Mouse (Mus musculus): ENCODE data around the gene Lrguk. TPM values are rescaled to one million over a fixed set of nuclear protein-coding genes. Genes with fewer than 3 reads are reported as not detected.

Lrguk gene
- polyA plus RNA-seq, 1 experiment from 2014 or later: 0.97 TPM

DNA sequence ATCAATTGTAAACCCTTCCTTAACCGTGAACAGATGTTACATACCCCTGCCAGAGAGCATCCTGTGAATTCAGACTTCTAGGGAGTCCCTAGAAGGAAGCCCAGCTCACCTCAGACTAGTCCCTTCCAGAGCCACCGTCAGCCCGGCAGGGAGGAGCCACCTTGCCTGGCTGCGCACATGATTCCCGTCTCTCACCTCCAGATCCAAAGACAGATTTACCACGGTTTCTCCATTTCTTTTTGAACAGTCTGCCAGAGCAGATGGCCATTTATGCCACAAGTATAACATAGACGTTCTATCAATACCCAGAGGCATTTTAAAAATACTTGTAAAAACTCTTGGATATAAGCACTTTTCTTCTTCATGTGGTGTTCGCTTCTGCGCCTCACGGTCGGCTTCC, 46.3 kb downstream of the Lrguk start:
- no peaks in the 10 kb centered on the region for H3K27me3 ChIP-seq (ENCODE audit: control insufficient read depth, insufficient read depth, low read length)
- H3K9me3 ChIP-seq (replicated peaks; ENCODE audit: control insufficient read depth, low read length): no peaks in the 10 kb centered on the region
- ATAC-seq (replicated peaks; ENCODE audit: insufficient number of reproducible peaks, low FRiP score, low TSS enrichment): no peak
- no peak overlapping the region for H3K4me2 ChIP-seq
- H3K4me3 ChIP-seq (ENCODE audit: low read depth, low read length): no peak overlapping the region
- H3K27ac ChIP-seq (ENCODE audit: low read depth, low read length): no peak overlapping the region
- H3K4me1 ChIP-seq (ENCODE audit: control insufficient read depth, insufficient read depth, low read length): peaks cover 7% of the 10 kb centered on the region; the same call in 1 of the 2 replicates
- whole genome bisulfite sequencing (ENCODE audit: insufficient replicate concordance): 81% methylated on average over 11 of the region's 11 CpGs
- no peak overlapping the region for H3K9ac ChIP-seq (ENCODE audit: low read depth, low read length)
- no peaks in the 10 kb centered on the region for H3K36me3 ChIP-seq (ENCODE audit: control insufficient read depth, insufficient read depth, low read length)

DNA sequence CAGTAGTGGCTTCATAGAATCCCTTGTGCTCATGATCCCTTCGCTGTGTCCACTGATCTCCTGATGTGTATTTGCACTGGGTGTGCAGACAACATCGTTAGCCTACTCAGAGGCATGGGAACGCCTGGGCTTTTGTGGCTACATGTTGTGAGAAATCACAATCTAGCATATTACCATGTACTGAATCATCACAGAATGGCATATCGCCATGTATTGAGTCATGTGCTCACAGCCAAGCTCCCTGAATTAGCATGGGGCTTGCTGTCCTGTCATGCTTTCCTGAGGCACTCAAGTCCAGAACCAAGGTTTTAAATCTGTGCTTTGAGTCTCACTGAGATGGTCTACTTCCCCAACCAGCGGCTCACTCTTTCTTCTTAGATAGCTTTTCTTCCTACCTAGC, 54.2 kb downstream of the Lrguk start:
- Histone ChIP-seq H3K9me3 (replicated peaks; ENCODE audit: control insufficient read depth, low read length) (no peaks in the 10 kb centered on the region), H3K36me3 (ENCODE audit: control insufficient read depth, insufficient read depth, low read length) (no peaks in the 10 kb centered on the region), H3K4me2 (no peak overlapping the region), H3K27ac (ENCODE audit: low read depth, low read length) (no peak overlapping the region), H3K27me3 (ENCODE audit: control insufficient read depth, insufficient read depth, low read length) (no peaks in the 10 kb centered on the region), H3K4me3 (ENCODE audit: low read depth, low read length) (no peak overlapping the region), H3K4me1 (ENCODE audit: control insufficient read depth, insufficient read depth, low read length) (no peaks in the 10 kb centered on the region), H3K9ac (ENCODE audit: low read depth, low read length) (no peak overlapping the region)
- ATAC-seq (replicated peaks; ENCODE audit: insufficient number of reproducible peaks, low FRiP score, low TSS enrichment): no peak
- WGBS (ENCODE audit: insufficient replicate concordance): 85% methylated on average over 5 of the region's 5 CpGs

DNA sequence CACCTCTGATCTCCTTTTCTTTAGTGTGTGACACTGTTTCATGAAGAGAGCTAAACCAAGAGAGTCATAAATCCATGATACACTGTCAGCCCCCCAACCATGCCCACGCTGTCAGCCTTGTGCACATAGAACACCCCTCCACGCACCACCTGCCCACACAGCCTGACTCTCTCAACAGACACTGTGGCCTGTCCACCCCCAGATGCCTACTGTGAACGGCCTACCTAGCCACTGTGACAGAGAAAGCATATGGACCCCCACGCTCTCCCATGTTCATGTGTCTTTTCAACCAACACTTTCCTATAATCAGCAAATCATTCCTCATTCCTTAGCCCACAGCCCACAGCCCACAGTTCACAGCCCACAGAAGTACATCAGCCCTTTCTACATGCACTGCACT, 58.5 kb downstream of the Lrguk start:
- no peak overlapping the region for H3K4me2 ChIP-seq
- no peak overlapping the region for H3K27ac ChIP-seq (ENCODE audit: low read depth, low read length)
- H3K27me3 ChIP-seq (ENCODE audit: control insufficient read depth, insufficient read depth, low read length): no peaks in the 10 kb centered on the region
- no peak for ATAC-seq (replicated peaks; ENCODE audit: insufficient number of reproducible peaks, low FRiP score, low TSS enrichment)
- 78% methylated on average over 4 of the region's 4 CpGs for WGBS (ENCODE audit: insufficient replicate concordance)
- H3K9ac ChIP-seq (ENCODE audit: low read depth, low read length): no peak overlapping the region
- H3K9me3 ChIP-seq (replicated peaks; ENCODE audit: control insufficient read depth, low read length): no peaks in the 10 kb centered on the region
- no peaks in the 10 kb centered on the region for H3K36me3 ChIP-seq (ENCODE audit: control insufficient read depth, insufficient read depth, low read length)
- no peak overlapping the region for H3K4me3 ChIP-seq (ENCODE audit: low read depth, low read length)
- H3K4me1 ChIP-seq (ENCODE audit: control insufficient read depth, insufficient read depth, low read length): no peaks in the 10 kb centered on the region

DNA sequence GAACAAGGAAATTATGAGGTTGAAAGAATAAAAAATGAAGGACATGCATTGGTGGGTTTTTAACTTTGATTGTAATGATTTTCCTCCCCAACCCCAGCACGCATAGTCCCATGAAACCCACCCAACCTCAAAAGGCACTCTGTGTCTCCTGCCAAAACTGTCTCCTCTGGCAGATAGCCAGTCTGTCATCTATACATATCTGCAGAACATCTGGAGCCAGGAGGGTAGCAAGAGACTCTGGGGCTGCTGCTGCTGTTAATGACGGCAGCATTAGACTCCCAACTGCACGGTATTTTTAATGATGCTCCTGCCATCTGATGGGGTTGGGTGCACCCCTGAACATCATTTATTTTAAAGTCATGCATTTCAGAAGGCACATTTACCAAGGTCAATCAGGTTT, 59.7 kb downstream of the Lrguk start:
- H3K9ac ChIP-seq (ENCODE audit: low read depth, low read length): no peak overlapping the region
- no peak overlapping the region for H3K4me3 ChIP-seq (ENCODE audit: low read depth, low read length)
- H3K4me2 ChIP-seq: no peak overlapping the region
- no peaks in the 10 kb centered on the region for H3K4me1 ChIP-seq (ENCODE audit: control insufficient read depth, insufficient read depth, low read length)
- whole genome bisulfite sequencing (ENCODE audit: insufficient replicate concordance): 76% methylated on average over 3 of the region's 3 CpGs
- no peaks in the 10 kb centered on the region for H3K27me3 ChIP-seq (ENCODE audit: control insufficient read depth, insufficient read depth, low read length)
- no peak overlapping the region for H3K27ac ChIP-seq (ENCODE audit: low read depth, low read length)
- no peak for ATAC-seq (replicated peaks; ENCODE audit: insufficient number of reproducible peaks, low FRiP score, low TSS enrichment)
- H3K36me3 ChIP-seq (ENCODE audit: control insufficient read depth, insufficient read depth, low read length): no peaks in the 10 kb centered on the region
- H3K9me3 ChIP-seq (replicated peaks; ENCODE audit: control insufficient read depth, low read length): no peaks in the 10 kb centered on the region

DNA sequence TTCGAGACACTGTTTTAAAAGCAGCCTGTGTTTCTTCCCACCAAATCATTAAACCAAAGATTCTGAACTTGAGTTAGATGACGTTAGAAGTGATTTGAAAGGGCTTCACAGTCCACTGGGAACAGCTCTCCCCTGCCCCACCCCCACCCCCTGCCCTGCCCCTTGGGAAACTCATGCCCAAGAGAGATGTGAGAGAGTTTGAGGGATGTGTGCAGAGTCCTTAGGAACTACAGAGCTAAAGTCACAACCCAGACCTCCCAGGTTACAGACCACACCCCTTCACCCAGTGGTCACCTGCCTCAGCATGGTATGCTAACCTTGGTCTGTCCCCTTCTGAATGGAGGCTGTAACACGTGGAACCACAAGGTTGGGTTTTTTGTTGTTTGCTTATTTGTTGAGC, 62.3 kb downstream of the Lrguk start:
- Histone ChIP-seq H3K9ac (ENCODE audit: low read depth, low read length) (no peak overlapping the region), H3K9me3 (replicated peaks; ENCODE audit: control insufficient read depth, low read length) (no peaks in the 10 kb centered on the region), H3K4me2 (no peak overlapping the region), H3K27me3 (ENCODE audit: control insufficient read depth, insufficient read depth, low read length) (no peaks in the 10 kb centered on the region), H3K4me3 (ENCODE audit: low read depth, low read length) (no peak overlapping the region), H3K4me1 (ENCODE audit: control insufficient read depth, insufficient read depth, low read length) (no peaks in the 10 kb centered on the region), H3K27ac (ENCODE audit: low read depth, low read length) (no peak overlapping the region), H3K36me3 (ENCODE audit: control insufficient read depth, insufficient read depth, low read length) (no peaks in the 10 kb centered on the region)
- 71% methylated on average over 3 of the region's 3 CpGs for WGBS (ENCODE audit: insufficient replicate concordance)
- no peak for ATAC-seq (replicated peaks; ENCODE audit: insufficient number of reproducible peaks, low FRiP score, low TSS enrichment)

DNA sequence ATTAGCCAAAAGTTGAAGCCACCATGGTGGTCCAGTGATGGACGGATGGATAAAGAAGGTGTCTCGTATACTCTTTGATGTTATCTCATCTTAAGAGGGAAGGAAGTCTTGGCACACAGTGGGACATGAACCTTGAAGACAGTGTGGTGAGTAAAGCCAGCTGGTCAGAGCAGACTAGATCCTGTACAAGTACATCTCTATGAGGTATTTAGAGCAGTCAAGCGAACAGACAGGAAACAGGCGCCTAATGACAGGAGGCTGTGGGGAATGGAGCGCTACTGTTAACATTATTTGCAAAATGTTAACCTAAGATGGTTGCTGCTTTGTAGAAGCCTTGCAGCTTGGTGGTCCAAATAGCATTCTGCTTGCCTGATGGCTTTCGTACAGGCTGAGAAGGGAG, 67.0 kb downstream of the Lrguk start:
- no peak overlapping the region for H3K27ac ChIP-seq (ENCODE audit: low read depth, low read length)

DNA sequence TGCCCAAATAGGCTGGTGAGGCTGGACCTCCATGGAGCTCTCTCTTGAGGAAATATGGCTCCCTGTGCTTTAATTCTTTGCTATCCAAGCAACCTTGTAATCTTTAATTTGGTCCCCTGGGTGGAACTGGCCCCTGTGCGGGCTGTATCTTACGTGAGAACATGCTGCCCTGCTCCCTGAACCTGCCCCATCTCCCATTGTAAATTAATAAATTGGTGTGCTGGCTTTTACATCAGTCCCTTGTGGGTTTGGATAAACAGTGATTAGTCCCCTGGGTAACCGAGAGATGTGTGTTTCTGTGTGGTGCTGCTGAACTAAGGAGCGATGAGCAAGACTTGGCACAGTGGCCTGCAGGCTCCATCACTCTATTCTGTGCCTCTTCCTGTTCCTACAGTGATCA, 67.7 kb downstream of the Lrguk start:
- H3K4me3 ChIP-seq (ENCODE audit: low read depth, low read length): no peak overlapping the region
- 84% methylated on average over 4 of the region's 4 CpGs for WGBS (ENCODE audit: insufficient replicate concordance)
- H3K36me3 ChIP-seq (ENCODE audit: control insufficient read depth, insufficient read depth, low read length): no peaks in the 10 kb centered on the region
- no peaks in the 10 kb centered on the region for H3K4me1 ChIP-seq (ENCODE audit: control insufficient read depth, insufficient read depth, low read length)
- no peaks in the 10 kb centered on the region for H3K9me3 ChIP-seq (replicated peaks; ENCODE audit: control insufficient read depth, low read length)
- H3K27ac ChIP-seq (ENCODE audit: low read depth, low read length): no peak overlapping the region
- ATAC-seq (replicated peaks; ENCODE audit: insufficient number of reproducible peaks, low FRiP score, low TSS enrichment): no peak
- no peak overlapping the region for H3K4me2 ChIP-seq
- no peak overlapping the region for H3K9ac ChIP-seq (ENCODE audit: low read depth, low read length)
- no peaks in the 10 kb centered on the region for H3K27me3 ChIP-seq (ENCODE audit: control insufficient read depth, insufficient read depth, low read length)

More for the DNA sequence above, 67.0 kb downstream of the Lrguk start:
- no peaks in the 10 kb centered on the region for H3K27me3 ChIP-seq (ENCODE audit: control insufficient read depth, insufficient read depth, low read length)
- H3K9me3 ChIP-seq (replicated peaks; ENCODE audit: control insufficient read depth, low read length): no peaks in the 10 kb centered on the region
- no peaks in the 10 kb centered on the region for H3K4me1 ChIP-seq (ENCODE audit: control insufficient read depth, insufficient read depth, low read length)
- H3K9ac ChIP-seq (ENCODE audit: low read depth, low read length): no peak overlapping the region
- 64% methylated on average over 6 of the region's 6 CpGs for WGBS (ENCODE audit: insufficient replicate concordance)
- no peak overlapping the region for H3K4me2 ChIP-seq
- H3K4me3 ChIP-seq (ENCODE audit: low read depth, low read length): no peak overlapping the region
- H3K36me3 ChIP-seq (ENCODE audit: control insufficient read depth, insufficient read depth, low read length): no peaks in the 10 kb centered on the region
- ATAC-seq (replicated peaks; ENCODE audit: insufficient number of reproducible peaks, low FRiP score, low TSS enrichment): no peak

DNA sequence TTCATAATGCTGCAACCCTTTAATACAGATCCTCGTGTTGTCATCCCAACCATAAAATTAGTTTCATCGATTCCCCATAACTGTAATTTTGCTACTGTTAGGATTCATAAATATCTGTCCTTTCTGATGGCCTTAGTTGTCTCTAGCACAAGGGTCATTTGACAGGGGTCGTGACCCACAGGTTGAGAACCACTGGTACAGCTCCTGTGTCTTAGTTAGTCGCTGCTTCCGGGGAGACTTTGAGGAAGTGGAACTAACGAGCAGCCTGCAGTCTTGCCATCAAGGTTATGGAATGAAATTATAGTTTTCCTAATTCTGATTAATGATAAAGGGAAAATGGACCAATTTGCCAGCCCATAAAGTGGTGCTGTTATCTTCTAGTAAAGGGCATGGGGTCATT, 70.5 kb downstream of the Lrguk start:
- no peak for ATAC-seq (replicated peaks; ENCODE audit: insufficient number of reproducible peaks, low FRiP score, low TSS enrichment)
- no peaks in the 10 kb centered on the region for H3K4me1 ChIP-seq (ENCODE audit: control insufficient read depth, insufficient read depth, low read length)
- WGBS (ENCODE audit: insufficient replicate concordance): 82% methylated on average over 6 of the region's 6 CpGs
- H3K9me3 ChIP-seq (replicated peaks; ENCODE audit: control insufficient read depth, low read length): no peaks in the 10 kb centered on the region
- no peaks in the 10 kb centered on the region for H3K27me3 ChIP-seq (ENCODE audit: control insufficient read depth, insufficient read depth, low read length)
- no peak overlapping the region for H3K4me2 ChIP-seq
- no peak overlapping the region for H3K27ac ChIP-seq (ENCODE audit: low read depth, low read length)
- H3K9ac ChIP-seq (ENCODE audit: low read depth, low read length): no peak overlapping the region
- no peaks in the 10 kb centered on the region for H3K36me3 ChIP-seq (ENCODE audit: control insufficient read depth, insufficient read depth, low read length)
- H3K4me3 ChIP-seq (ENCODE audit: low read depth, low read length): no peak overlapping the region

DNA sequence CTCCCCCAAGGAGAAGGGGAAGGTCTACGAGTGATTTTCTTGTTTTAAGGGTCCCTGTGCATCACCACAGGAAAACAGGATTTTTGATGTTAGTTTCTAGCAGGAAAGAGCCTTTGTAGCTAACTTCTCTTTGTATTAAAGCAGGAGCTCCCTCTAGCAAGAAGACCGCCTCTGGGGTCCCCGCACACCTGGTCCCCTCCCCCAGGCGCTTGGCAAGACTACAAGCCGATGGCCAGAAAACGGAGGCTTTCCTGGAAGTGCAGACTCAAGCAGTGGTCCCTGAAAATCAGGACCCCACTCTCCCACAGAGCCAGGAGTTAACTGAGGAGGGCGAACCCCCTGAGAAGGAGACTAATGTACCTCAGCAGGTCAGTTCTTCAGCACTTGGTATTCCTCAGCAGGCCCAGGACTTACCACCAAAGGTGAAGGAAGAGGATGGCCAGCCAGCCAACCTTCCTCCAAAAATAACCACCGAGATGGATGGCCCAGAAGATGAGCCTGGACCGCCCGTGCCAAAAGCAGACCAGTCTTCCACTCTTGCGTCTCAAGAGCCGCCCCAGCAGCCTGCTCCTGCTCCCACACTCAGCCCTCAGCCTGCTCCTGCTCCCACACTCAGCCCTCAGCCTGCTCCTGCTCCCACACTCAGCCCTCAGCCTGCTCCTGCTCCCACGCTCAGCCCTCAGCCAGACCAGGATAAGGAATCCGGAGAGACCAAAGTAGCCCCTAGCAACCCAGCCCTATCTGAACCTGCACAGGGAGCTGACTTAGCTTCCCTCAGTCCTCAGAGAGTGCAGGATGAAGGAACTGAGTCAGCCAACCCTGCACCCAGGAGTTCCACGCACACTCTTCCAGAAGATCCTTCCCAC, 72.5 kb downstream of the Lrguk start:
- WGBS (ENCODE audit: insufficient replicate concordance): 72% methylated on average over 15 of the region's 15 CpGs
- ATAC-seq (replicated peaks; ENCODE audit: insufficient number of reproducible peaks, low FRiP score, low TSS enrichment): no peak
- no peaks in the 10 kb centered on the region for H3K27me3 ChIP-seq (ENCODE audit: control insufficient read depth, insufficient read depth, low read length)

More for the DNA sequence above, 72.5 kb downstream of the Lrguk start:
- no peaks in the 10 kb centered on the region for H3K4me1 ChIP-seq (ENCODE audit: control insufficient read depth, insufficient read depth, low read length)
- no peak overlapping the region for H3K4me2 ChIP-seq
- no peak overlapping the region for H3K27ac ChIP-seq (ENCODE audit: low read depth, low read length)
- H3K9ac ChIP-seq (ENCODE audit: low read depth, low read length): no peak overlapping the region
- H3K36me3 ChIP-seq (ENCODE audit: control insufficient read depth, insufficient read depth, low read length): no peaks in the 10 kb centered on the region
- no peak overlapping the region for H3K4me3 ChIP-seq (ENCODE audit: low read depth, low read length)
- H3K9me3 ChIP-seq (replicated peaks; ENCODE audit: control insufficient read depth, low read length): no peaks in the 10 kb centered on the region
